Mouse (Mus musculus) MEL (cell line): Measurements from ENCODE around the gene Galp. TPM values are rescaled to one million over a fixed set of nuclear protein-coding genes. Genes with fewer than 3 reads are reported as not detected.

Experiments
- DNase-seq: peaks from one replicate; pipeline ENCODE4 v3.0.0; 2011; ENCODE audit warnings: low read depth, low spot score
- H3K27ac ChIP-seq: 2 replicates; pipeline ENCODE4 v1.5.1; 2012; ENCODE audit warnings: low read depth, mild to moderate bottlenecking, control low read depth, low read length, moderate library complexity; ENCODE audit not compliant: control insufficient read depth
- H3K27me3 ChIP-seq, 2 experiments: fragments of 150-350 bp in 1 of 2; sonication (generic) in 1 of 2; 2 replicates each; pipeline ENCODE4 v1.6.1; 2012; ENCODE audit warnings: low read length in 2 of 2, mild to moderate bottlenecking in 2 of 2, improper control_type of control experiment in 1 of 2, moderate library complexity in 1 of 2; ENCODE audit not compliant: insufficient read depth in 2 of 2, control insufficient read depth in 1 of 2
- H3K36me3 ChIP-seq, 2 experiments: 2 replicates each; pipeline ENCODE4 v1.6.1; 2012 to 2014; ENCODE audit warnings: low read length in 2 of 2, improper control_type of control experiment in 1 of 2, inconsistent platforms in 1 of 2, mild to moderate bottlenecking in 1 of 2; ENCODE audit not compliant: insufficient read depth in 2 of 2, control insufficient read depth in 1 of 2
- H3K4me1 ChIP-seq, 2 experiments: fragments of 150-350 bp in 1 of 2; sonication (generic) in 1 of 2; 2 replicates each; pipeline ENCODE4 v1.6.1; 2012; ENCODE audit warnings: low read length in 2 of 2, improper control_type of control experiment in 1 of 2, mild to moderate bottlenecking in 1 of 2; ENCODE audit not compliant: insufficient read depth in 2 of 2, control insufficient read depth in 1 of 2
- H3K4me3 ChIP-seq, 2 experiments: fragments of 150-350 bp in 1 of 2; sonication (generic) in 1 of 2; 2 replicates each; pipeline ENCODE4 v1.5.1; 2012; ENCODE audit warnings: low read depth in 2 of 2, low read length in 2 of 2, mild to moderate bottlenecking in 2 of 2, moderate library complexity in 2 of 2, control low read depth in 1 of 2, improper control_type of control experiment in 1 of 2; ENCODE audit not compliant: control insufficient read depth in 1 of 2, insufficient read depth in 1 of 2
- H3K79me2 ChIP-seq: 2 replicates; pipeline ENCODE4 v1.6.1; 2012; ENCODE audit warnings: mild to moderate bottlenecking, low read length, moderate library complexity; ENCODE audit not compliant: control insufficient read depth, poor library complexity, insufficient read depth
- H3K9ac ChIP-seq: 2 replicates; pipeline ENCODE4 v1.6.1; 2012; ENCODE audit warnings: low read depth, mild to moderate bottlenecking, control low read depth, low read length, moderate library complexity; ENCODE audit not compliant: control insufficient read depth, poor library complexity, severe bottlenecking
- H3K9me3 ChIP-seq: fragments of 150-350 bp; sonication (generic); replicated peaks from 2 replicates; pipeline ENCODE4 v1.6.1; 2012; ENCODE audit warnings: mild to moderate bottlenecking, low read length, improper control_type of control experiment, moderate library complexity; ENCODE audit not compliant: insufficient read depth
- CHD1 ChIP-seq: IDR thresholded peaks from 2 replicates; pipeline ENCODE4 v1.6.1; 2012; ENCODE audit warnings: low read depth, mild to moderate bottlenecking, inconsistent platforms, low read length, improper control_type of control experiment
- CHD2 ChIP-seq: IDR thresholded peaks from 2 replicates; pipeline ENCODE4 v1.6.1; 2011; ENCODE audit warnings: low read length, improper control_type of control experiment
- CTCF ChIP-seq, 3 experiments: IDR thresholded peaks in 2 of 3; conservative IDR thresholded peaks in 1 of 3; 2 replicates each; pipeline ENCODE4 v1.5.1; 2011 to 2012; ENCODE audit warnings: low read length in 3 of 3, low read depth in 2 of 3, mild to moderate bottlenecking in 2 of 3, improper control_type of control experiment in 1 of 3, inconsistent platforms in 1 of 3, mixed read lengths in 1 of 3, moderate library complexity in 1 of 3; ENCODE audit not compliant: control insufficient read depth in 1 of 3, insufficient read depth in 1 of 3, poor library complexity in 1 of 3, severe bottlenecking in 1 of 3
- ELF1 ChIP-seq: IDR thresholded peaks from 2 replicates; pipeline ENCODE4 v1.6.1; 2014; ENCODE audit warnings: low read depth, mild to moderate bottlenecking, inconsistent platforms, low read length, improper control_type of control experiment, moderate library complexity
- EP300 ChIP-seq, 2 experiments: IDR thresholded peaks; 2 replicates each; pipeline ENCODE4 v1.6.1; 2011; ENCODE audit warnings: improper control_type of control experiment in 2 of 2, low read length in 2 of 2, low read depth in 1 of 2, mild to moderate bottlenecking in 1 of 2
- GABPA ChIP-seq: IDR thresholded peaks from 2 replicates; pipeline ENCODE4 v1.6.1; 2012; ENCODE audit warnings: low read depth, mild to moderate bottlenecking, inconsistent platforms, low read length, improper control_type of control experiment, moderate library complexity
- GATA1 ChIP-seq: IDR thresholded peaks from 2 replicates; pipeline ENCODE4 v1.6.1; 2011; ENCODE audit warnings: low read depth, low read length, improper control_type of control experiment
- HCFC1 ChIP-seq: IDR thresholded peaks from 2 replicates; pipeline ENCODE4 v1.6.1; 2012; ENCODE audit warnings: low read depth, mild to moderate bottlenecking, inconsistent platforms, low read length, improper control_type of control experiment, moderate library complexity
- JUND ChIP-seq: IDR thresholded peaks from 2 replicates; pipeline ENCODE4 v1.6.1; 2011; ENCODE audit warnings: low read depth, mild to moderate bottlenecking, improper control_type of control experiment, low read length
- KAT2A ChIP-seq: conservative IDR thresholded peaks from 2 replicates; pipeline ENCODE4 v1.6.1; 2012; ENCODE audit warnings: low read depth, low read length, improper control_type of control experiment, inconsistent platforms
- MAFK ChIP-seq: IDR thresholded peaks from 2 replicates; pipeline ENCODE4 v1.6.1; 2011; ENCODE audit warnings: low read depth, mild to moderate bottlenecking, low read length, improper control_type of control experiment, borderline replicate concordance
- MAX ChIP-seq: IDR thresholded peaks from 2 replicates; pipeline ENCODE4 v1.6.1; 2011; ENCODE audit warnings: low read length, improper control_type of control experiment
- MAZ ChIP-seq: IDR thresholded peaks from 2 replicates; pipeline ENCODE4 v1.6.1; 2012; ENCODE audit warnings: low read depth, mild to moderate bottlenecking, inconsistent platforms, low read length, improper control_type of control experiment
- MEF2A ChIP-seq: IDR thresholded peaks from 2 replicates; pipeline ENCODE4 v1.6.1; 2014; ENCODE audit warnings: low read depth, mild to moderate bottlenecking, inconsistent platforms, low read length, improper control_type of control experiment; ENCODE audit not compliant: poor library complexity, insufficient replicate concordance, severe bottlenecking; ENCODE audit errors: extremely low read depth
- MYB ChIP-seq: IDR thresholded peaks from 2 replicates; pipeline ENCODE4 v1.6.1; 2011; ENCODE audit warnings: mild to moderate bottlenecking, low read depth, low read length, improper control_type of control experiment
- MYC ChIP-seq: IDR thresholded peaks from 2 replicates; pipeline ENCODE4 v1.6.1; 2011; ENCODE audit warnings: low read depth, mild to moderate bottlenecking, low read length, improper control_type of control experiment, moderate library complexity
- NELFE ChIP-seq: IDR thresholded peaks from 2 replicates; pipeline ENCODE4 v1.6.1; 2011; ENCODE audit warnings: low read depth, low read length, improper control_type of control experiment
- NRF1 ChIP-seq: IDR thresholded peaks from 2 replicates; pipeline ENCODE4 v1.6.1; 2014; ENCODE audit warnings: low read depth, mild to moderate bottlenecking, inconsistent platforms, low read length, improper control_type of control experiment, moderate library complexity; ENCODE audit not compliant: poor library complexity, insufficient read depth, severe bottlenecking
- POLR2A ChIP-seq, 2 experiments: IDR thresholded peaks; 2 replicates each; pipeline ENCODE4 v1.6.1; 2011 to 2012; ENCODE audit warnings: low read length in 2 of 2, mild to moderate bottlenecking in 2 of 2, control low read depth in 1 of 2, improper control_type of control experiment in 1 of 2, low read depth in 1 of 2, moderate library complexity in 1 of 2; ENCODE audit not compliant: control insufficient read depth in 1 of 2, insufficient read depth in 1 of 2, poor library complexity in 1 of 2
- POLR2AphosphoS2 ChIP-seq: IDR thresholded peaks from 2 replicates; pipeline ENCODE4 v1.6.1; 2011; ENCODE audit warnings: low read length, improper control_type of control experiment
- POLR2AphosphoS5 ChIP-seq: IDR thresholded peaks from 2 replicates; pipeline ENCODE4 v1.6.1; 2012; ENCODE audit warnings: low read depth, borderline replicate concordance, mild to moderate bottlenecking, inconsistent platforms, low read length, moderate library complexity, mixed read lengths
- RAD21 ChIP-seq: IDR thresholded peaks from 2 replicates; pipeline ENCODE4 v1.6.1; 2011; ENCODE audit warnings: mild to moderate bottlenecking, low read depth, low read length, improper control_type of control experiment
- SMC3 ChIP-seq: IDR thresholded peaks from 2 replicates; pipeline ENCODE4 v1.6.1; 2011; ENCODE audit warnings: low read depth, low read length, improper control_type of control experiment
- TAL1 ChIP-seq: IDR thresholded peaks from 2 replicates; pipeline ENCODE4 v1.6.1; 2012; ENCODE audit warnings: mild to moderate bottlenecking, inconsistent platforms, low read length, moderate library complexity, mixed read lengths
- TBP ChIP-seq: IDR thresholded peaks from 2 replicates; pipeline ENCODE4 v1.8.0; 2011; ENCODE audit warnings: low read depth, low read length, improper control_type of control experiment
- TCF12 ChIP-seq: IDR thresholded peaks from 2 replicates; pipeline ENCODE4 v1.6.1; 2014; ENCODE audit warnings: low read depth, mild to moderate bottlenecking, inconsistent platforms, low read length, improper control_type of control experiment, moderate library complexity
- UBTF ChIP-seq: IDR thresholded peaks from 2 replicates; pipeline ENCODE4 v1.6.1; 2012; ENCODE audit warnings: low read depth, mild to moderate bottlenecking, inconsistent platforms, low read length, improper control_type of control experiment, moderate library complexity, borderline replicate concordance; ENCODE audit not compliant: insufficient read depth
- USF1 ChIP-seq: IDR thresholded peaks from 2 replicates; pipeline ENCODE4 v1.6.1; 2014; ENCODE audit warnings: low read depth, mild to moderate bottlenecking, inconsistent platforms, low read length, improper control_type of control experiment, moderate library complexity
- USF2 ChIP-seq, 2 experiments: IDR thresholded peaks; 2 replicates each; pipeline ENCODE4 v1.6.1; 2011 to 2012; ENCODE audit warnings: improper control_type of control experiment in 2 of 2, low read length in 2 of 2, borderline replicate concordance in 1 of 2, inconsistent platforms in 1 of 2, low read depth in 1 of 2, mild to moderate bottlenecking in 1 of 2; ENCODE audit not compliant: insufficient read depth in 1 of 2
- ZKSCAN1 ChIP-seq: IDR thresholded peaks from 2 replicates; pipeline ENCODE4 v1.6.1; 2012; ENCODE audit warnings: low read depth, mild to moderate bottlenecking, inconsistent platforms, low read length, improper control_type of control experiment, moderate library complexity
- ZNF384 ChIP-seq: IDR thresholded peaks from 2 replicates; pipeline ENCODE4 v1.6.1; 2012; ENCODE audit warnings: low read depth, mild to moderate bottlenecking, inconsistent platforms, low read length, improper control_type of control experiment
- polyA plus RNA-seq, 2 experiments: library from polyadenylated mRNA; stranded (reverse) in 1 of 2; unstranded in 1 of 2; fragments of >175 nt in 1 of 2; fragments of >200 nt in 1 of 2; gene quantifications; 2 replicates each; pipeline versions ENCODE4 v1.2.1 to v1.2.4; 2012; ENCODE audit warnings: low replicate concordance in 2 of 2, low read depth in 1 of 2; ENCODE audit not compliant: insufficient read length in 2 of 2, insufficient read depth in 1 of 2, missing spikeins in 1 of 2
- total RNA-seq: library from RNA; depleted of rRNA; stranded (reverse); fragments of 300-350 nt; gene quantifications from 2 replicates; pipeline ENCODE4 v1.2.3, GENCODE M21; 2012

The Galp gene
- total and polyA plus RNA-seq, 3 experiments, result not detected

DNA sequence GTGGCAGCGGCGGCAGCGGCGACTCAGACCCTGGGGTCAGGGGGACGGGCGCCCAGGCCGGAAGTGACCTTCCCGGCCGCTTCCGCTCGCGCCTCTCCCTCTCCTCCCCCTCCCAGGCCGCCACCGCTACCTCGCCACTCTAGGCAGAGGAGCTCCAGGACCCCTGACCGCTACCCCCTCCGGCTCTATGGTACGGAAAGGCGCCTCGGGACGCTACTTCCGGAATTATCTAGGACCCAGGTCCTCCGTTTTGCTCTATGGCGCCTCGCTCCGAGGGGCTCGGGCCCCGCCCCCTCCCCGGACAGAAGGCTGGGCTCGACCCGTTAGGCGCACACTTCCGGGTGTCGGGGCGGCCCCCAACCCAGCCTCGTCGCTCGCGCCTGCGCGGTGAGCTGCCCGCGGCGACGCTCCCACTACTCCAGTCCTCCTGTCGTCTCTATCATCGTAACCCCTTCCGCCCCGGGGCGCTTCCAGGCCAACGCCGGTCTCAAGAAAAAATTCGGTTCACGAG lies 40.9 kb upstream of the Galp start, which contains the start of gene Zfp787 (continued):
- peak; percentile 47; the same call in 1 of the 2 replicates for TF ChIP-seq GABPA
- TF ChIP-seq MAZ, result peak; percentile 93

DNA sequence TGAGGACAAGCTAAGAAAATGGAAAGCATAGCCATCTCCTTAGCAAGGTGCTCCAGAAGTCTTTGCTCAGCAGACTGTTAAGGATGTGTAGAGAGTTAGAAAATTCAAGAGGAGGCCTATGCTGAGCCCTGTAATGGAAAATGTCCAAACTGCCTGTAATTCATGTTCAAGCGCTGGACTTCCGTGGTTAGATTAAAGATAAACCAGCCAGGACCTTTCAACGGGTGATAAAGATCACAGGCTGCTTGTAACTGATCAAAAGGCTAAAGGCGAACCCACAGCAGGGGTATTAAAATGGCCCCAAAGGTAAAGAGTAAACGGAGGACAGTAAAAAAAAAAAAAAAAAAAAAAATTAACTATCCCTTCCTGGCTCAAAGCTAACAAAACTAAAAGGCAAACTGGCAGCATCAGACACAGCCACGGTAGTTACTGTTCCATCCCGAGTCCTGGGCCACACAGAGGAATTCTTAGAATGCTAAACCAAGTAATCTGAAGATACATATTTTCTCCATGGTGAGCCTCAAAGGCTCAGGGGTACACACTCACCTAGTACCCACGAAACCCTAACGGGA lies 39.9 kb upstream of the Galp start:
- Histone ChIP-seq H3K36me3 (peaks cover 0 to 12% of the 10 kb centered on the region in 2 experiments; a peak in 2 of 4 replicates), H3K27ac (peak overlapping the region; percentile 72), H3K4me3 (peak overlapping the region; percentile 79 to 99), H3K9me3 (no peaks in the 10 kb centered on the region), H3K27me3 (no peaks in the 10 kb centered on the region), H3K4me1 (peaks cover 0 to 19% of the 10 kb centered on the region in 2 experiments; a peak in 3 of 4 replicates), H3K9ac (peak overlapping the region; percentile 99), H3K79me2 (peaks cover 34% of the 10 kb centered on the region)
- no peak for TF ChIP-seq TBP
- TF ChIP-seq HCFC1, result no peak
- peak; percentile 60 for TF ChIP-seq GATA1
- no peak for TF ChIP-seq SMC3
- no peak for TF ChIP-seq CTCF (IDR thresholded peaks at IDR 0.05 in 2 of 3, conservative IDR thresholded peaks at IDR 0.05 in 1 of 3; ENCODE audit: control insufficient read depth in 1 of 3, insufficient read depth in 1 of 3, low read depth in 2 of 3, low read length in 3 of 3, poor library complexity in 1 of 3, severe bottlenecking in 1 of 3)
- no peak for TF ChIP-seq NELFE
- TF ChIP-seq USF1, result no peak
- no peak for TF ChIP-seq MYC
- no peak for TF ChIP-seq TAL1
- 0 out of 4 replicates have a peak, but pooled peaks have one; percentile 18 to 23 for TF ChIP-seq EP300 (IDR thresholded peaks at IDR 0.05; ENCODE audit: low read depth in 1 of 2, low read length in 2 of 2)
- TF ChIP-seq USF2 (IDR thresholded peaks at IDR 0.05; ENCODE audit: borderline replicate concordance in 1 of 2, insufficient read depth in 1 of 2, low read depth in 1 of 2, low read length in 2 of 2), result no peak
- TF ChIP-seq RAD21, result no peak
- TF ChIP-seq ZNF384, result peak; percentile 75
- TF ChIP-seq CHD1, result 0 out of 2 replicates have a peak, but pooled peaks have one; percentile 77
- TF ChIP-seq MEF2A, result no peak
- TF ChIP-seq TCF12, result no peak
- no peak for TF ChIP-seq JUND
- TF ChIP-seq ELF1, result 0 out of 2 replicates have a peak, but pooled peaks have one; percentile 8
- no peak for TF ChIP-seq KAT2A
- TF ChIP-seq CHD2, result no peak
- no peak for TF ChIP-seq POLR2AphosphoS5
- no peak for TF ChIP-seq MAX
- TF ChIP-seq GABPA, result no peak
- TF ChIP-seq UBTF, result no peak
- TF ChIP-seq ZKSCAN1, result no peak
- no peak for TF ChIP-seq MAZ
- TF ChIP-seq NRF1, result no peak
- no peak for TF ChIP-seq POLR2A (IDR thresholded peaks at IDR 0.05; ENCODE audit: control insufficient read depth in 1 of 2, insufficient read depth in 1 of 2, low read depth in 1 of 2, low read length in 2 of 2, poor library complexity in 1 of 2)
- no peak for TF ChIP-seq MYB
- TF ChIP-seq MAFK, result no peak
- no peak for TF ChIP-seq POLR2AphosphoS2
- DNase-seq, result peak; percentile 46
